Mouse (Mus musculus) stomach, embryonic 16.5 days (tissue): ENCODE results near the gene Spindoc. TPM values are rescaled to one million over a fixed set of nuclear protein-coding genes. Genes with fewer than 3 reads are reported as not detected.
A peak's percentile ranks its signal among the peaks of the same experiment; 100 is the strongest.

ENCODE experiments used
- ATAC-seq: fragments of 200-750 bp; cut with Nextera tagmentation; 2 replicates; pipeline ENCODE4 v1.8.0; 2017; ENCODE audit warnings: moderate number of reproducible peaks, moderate TSS enrichment; ENCODE audit not compliant: insufficient read depth, low FRiP score
- H3K27ac ChIP-seq: fragments of 300-500 bp; sonication (generic); 2 replicates; pipeline ENCODE4 v1.5.1; 2014; ENCODE audit warnings: low read length
- H3K27me3 ChIP-seq: fragments of 300-500 bp; sonication (generic); 2 replicates; pipeline ENCODE4 v1.6.1; 2014; ENCODE audit warnings: low read length, control low read depth, mixed read lengths; ENCODE audit not compliant: control insufficient read depth, insufficient read depth
- H3K36me3 ChIP-seq: fragments of 300-500 bp; sonication (generic); 2 replicates; pipeline ENCODE4 v1.6.1; 2014; ENCODE audit warnings: low read length; ENCODE audit not compliant: control insufficient read depth, insufficient read depth
- H3K4me1 ChIP-seq: fragments of 300-500 bp; sonication (generic); 2 replicates; pipeline ENCODE4 v1.6.1; 2014; ENCODE audit warnings: low read length, control low read depth, mixed read lengths; ENCODE audit not compliant: control insufficient read depth, insufficient read depth
- H3K4me2 ChIP-seq: fragments of 300-500 bp; sonication (generic); 2 replicates; pipeline ENCODE4 v1.6.1; 2014; ENCODE audit warnings: low read depth, low read length, mixed read lengths
- H3K4me3 ChIP-seq: fragments of 300-500 bp; sonication (generic); replicated peaks from 2 replicates; pipeline ENCODE4 v1.5.1; 2014; ENCODE audit warnings: mild to moderate bottlenecking, low read length
- H3K9ac ChIP-seq: fragments of 300-500 bp; sonication (generic); 2 replicates; pipeline ENCODE4 v1.6.1; 2014; ENCODE audit warnings: low read length
- H3K9me3 ChIP-seq: fragments of 300-500 bp; sonication (generic); replicated peaks from 2 replicates; pipeline ENCODE4 v1.6.1; 2016; ENCODE audit warnings: low read length, control low read depth; ENCODE audit not compliant: control insufficient read depth
- WGBS: fragments of 180-500 bp; shearing (Covaris S2); extraction: QIAGEN DNeasy Blood & Tissue Kit; methylation state at CpG from one replicate; pipeline ENCODE4 v1.1.7; 2014; 5-methylcytosine and 5-hydroxymethylcytosine counted together
- polyA plus RNA-seq: library from polyadenylated mRNA; unstranded; fragments of >200 nt; fragmentation: Nextera tagmentation; extraction: Ambion mirVana; gene quantifications from 2 replicates; pipeline ENCODE4 v1.2.1, GENCODE M21; 2015

Spindoc gene
- polyA plus RNA-seq, result 19.8 and 22.5 TPM in 2 replicates

- Histone ChIP-seq H3K4me3 (peak within 1 kb of the TSS; percentile 90), H3K9ac (peak within 1 kb of the TSS; percentile 95), H3K27ac (peak within 1 kb of the TSS; percentile 90), H3K9me3 (0 out of 2 replicates have a peak, but pooled peaks cover 3% of the 10 kb centered on the region), H3K4me1 (0 out of 2 replicates have a peak, but pooled peaks cover 6% of the 10 kb centered on the region), H3K36me3 (no peaks in the 10 kb centered on the region), H3K27me3 (no peaks in the 10 kb centered on the region), H3K4me2 (peak within 1 kb of the TSS; percentile 60)
- ATAC-seq, result peak; percentile 99
- WGBS, result 1% methylated on average over 50 of the region's 52 CpGs
These were observed at the start of gene Spindoc for GRCm38 (mm10) chr19:7382903-7383865. TSS of gene Spindoc (minus strand) at chr19:7382994.

GRCm38 (mm10) chr19:7425398-7425775, 42.6 kb upstream of the Spindoc start:
- H3K9me3 ChIP-seq, result no peaks in the 10 kb centered on the region
- peaks cover 19% of the 10 kb centered on the region for H3K36me3 ChIP-seq
- no peaks in the 10 kb centered on the region for H3K27me3 ChIP-seq
- WGBS, result 41% methylated on average over 3 of the region's 3 CpGs
- no peak overlapping the region for H3K4me2 ChIP-seq
- peak overlapping the region; percentile 23; the same call in 1 of the 2 replicates for H3K27ac ChIP-seq
- no peak overlapping the region for H3K4me3 ChIP-seq
- H3K9ac ChIP-seq, result no peak overlapping the region
- H3K4me1 ChIP-seq, result peaks cover 48% of the 10 kb centered on the region
- ATAC-seq, result no peak

- Histone ChIP-seq H3K9ac (no peak overlapping the region), H3K4me3 (no peak overlapping the region), H3K36me3 (peaks cover 16% of the 10 kb centered on the region), H3K27me3 (no peaks in the 10 kb centered on the region), H3K27ac (peak overlapping the region; percentile 30; the same call in 1 of the 2 replicates), H3K4me2 (no peak overlapping the region), H3K9me3 (no peaks in the 10 kb centered on the region), H3K4me1 (peaks cover 54% of the 10 kb centered on the region)
- 62% methylated on average over 8 of the region's 8 CpGs for WGBS
- ATAC-seq, result no peak
These were observed 42.0 kb upstream of the Spindoc start for GRCm38 (mm10) chr19:7424590-7425397.

GRCm38 (mm10) chr19:7424131-7424530, 41.3 kb upstream of the Spindoc start:
- ATAC-seq, result no peak
- H3K36me3 ChIP-seq, result peaks cover 16% of the 10 kb centered on the region

GRCm38 (mm10) chr19:7423656-7424030, 40.8 kb upstream of the Spindoc start:
- Histone ChIP-seq H3K9me3 (no peaks in the 10 kb centered on the region), H3K27me3 (no peaks in the 10 kb centered on the region), H3K27ac (peak overlapping the region; percentile 17; the same call in 1 of the 2 replicates), H3K4me1 (peaks cover 66% of the 10 kb centered on the region), H3K9ac (peak overlapping the region; percentile 27; the same call in 1 of the 2 replicates), H3K4me2 (peak overlapping the region; percentile 45), H3K4me3 (peak overlapping the region; percentile 6; the same call in 1 of the 2 replicates), H3K36me3 (peaks cover 16% of the 10 kb centered on the region)
- WGBS, result 39% methylated on average over 16 of the region's 16 CpGs
- ATAC-seq, result no peak

More at GRCm38 (mm10) chr19:7424131-7424530, 41.3 kb upstream of the Spindoc start:
- H3K4me2 ChIP-seq, result no peak overlapping the region
- peaks cover 61% of the 10 kb centered on the region for H3K4me1 ChIP-seq
- H3K27ac ChIP-seq, result peak overlapping the region; percentile 30; the same call in 1 of the 2 replicates
- no peak overlapping the region for H3K9ac ChIP-seq
- H3K27me3 ChIP-seq, result no peaks in the 10 kb centered on the region
- WGBS, result 70% methylated on average over 7 of the region's 7 CpGs
- H3K9me3 ChIP-seq, result no peaks in the 10 kb centered on the region
- H3K4me3 ChIP-seq, result no peak overlapping the region

GRCm38 (mm10) chr19:7423028-7423655, 40.3 kb upstream of the Spindoc start:
- Histone ChIP-seq H3K27ac (peak overlapping the region; percentile 10), H3K9me3 (no peaks in the 10 kb centered on the region), H3K27me3 (no peaks in the 10 kb centered on the region), H3K36me3 (peaks cover 13% of the 10 kb centered on the region), H3K9ac (peak overlapping the region; percentile 27; the same call in 1 of the 2 replicates), H3K4me2 (peak overlapping the region; percentile 45), H3K4me3 (peak overlapping the region; percentile 6), H3K4me1 (peaks cover 66% of the 10 kb centered on the region)
- ATAC-seq, result peak; percentile 77
- WGBS, result 28% methylated on average over 51 of the region's 51 CpGs

GRCm38 (mm10) chr19:7422656-7423027, 39.8 kb upstream of the Spindoc start:
- Histone ChIP-seq H3K36me3 (peaks cover 10% of the 10 kb centered on the region; the same call in 1 of the 2 replicates), H3K9me3 (no peaks in the 10 kb centered on the region), H3K4me1 (peaks cover 66% of the 10 kb centered on the region), H3K4me2 (peak overlapping the region; percentile 45), H3K27ac (peak overlapping the region; percentile 10), H3K4me3 (peak overlapping the region; percentile 6), H3K9ac (peak overlapping the region; percentile 27), H3K27me3 (no peaks in the 10 kb centered on the region)
- no peak for ATAC-seq
- WGBS, result 25% methylated on average over 33 of the region's 35 CpGs
